Mouse (Mus musculus) limb, embryonic 11.5 days (tissue): ENCODE measurements around the gene Mrpl30. TPM values are rescaled to one million over a fixed set of nuclear protein-coding genes. Genes with fewer than 3 reads are reported as not detected.

Experiments used
- ATAC-seq: fragments of 200-750 bp; cut with Nextera tagmentation; 2 replicates; pipeline ENCODE4 v1.8.0; 2017; ENCODE audit warnings: low read depth; ENCODE audit not compliant: insufficient number of reproducible peaks, low FRiP score, low TSS enrichment
- DNase-seq: peaks from one replicate; pipeline ENCODE4 v3.0.0-alpha.2; 2015; ENCODE audit warnings: low spot score
- H3K27ac ChIP-seq: fragments of 300-500 bp; sonication (generic); replicated peaks from 2 replicates; pipeline ENCODE4 v1.5.1; 2014; ENCODE audit warnings: low read depth, mild to moderate bottlenecking, low read length
- H3K27me3 ChIP-seq: fragments of 300-500 bp; sonication (generic); 2 replicates; pipeline ENCODE4 v1.6.1; 2014; ENCODE audit warnings: mild to moderate bottlenecking, low read length, mixed read lengths; ENCODE audit not compliant: control insufficient read depth, insufficient read depth
- H3K36me3 ChIP-seq: fragments of 300-500 bp; sonication (generic); 2 replicates; pipeline ENCODE4 v1.6.1; 2014; ENCODE audit warnings: mild to moderate bottlenecking, low read length, moderate library complexity, mixed read lengths; ENCODE audit not compliant: control insufficient read depth, insufficient read depth
- H3K4me1 ChIP-seq: fragments of 300-500 bp; sonication (generic); 2 replicates; pipeline ENCODE4 v1.6.1; 2014; ENCODE audit warnings: low read length, mixed read lengths; ENCODE audit not compliant: control insufficient read depth, insufficient read depth
- H3K4me2 ChIP-seq: fragments of 300-500 bp; sonication (generic); 2 replicates; pipeline ENCODE4 v1.6.1; 2014; ENCODE audit warnings: low read depth, mild to moderate bottlenecking, moderate library complexity; ENCODE audit not compliant: severe bottlenecking
- H3K4me3 ChIP-seq: fragments of 300-500 bp; sonication (generic); 2 replicates; pipeline ENCODE4 v1.5.1; 2014; ENCODE audit warnings: low read depth, low read length
- H3K9ac ChIP-seq: fragments of 300-500 bp; sonication (generic); 2 replicates; pipeline ENCODE4 v1.6.1; 2014; ENCODE audit warnings: mild to moderate bottlenecking, low read length
- H3K9me3 ChIP-seq: fragments of 300-500 bp; sonication (generic); 2 replicates; pipeline ENCODE4 v1.6.1; 2016; ENCODE audit warnings: low read length; ENCODE audit not compliant: control insufficient read depth
- WGBS: fragments of 180-500 bp; shearing (Covaris S2); extraction: QIAGEN DNeasy Blood & Tissue Kit; methylation state at CpG from one replicate; pipeline ENCODE4 v1.1.7; 2014; 5-methylcytosine and 5-hydroxymethylcytosine counted together
- polyA plus RNA-seq: library from polyadenylated mRNA; unstranded; fragments of >200 nt; fragmentation: Nextera tagmentation; extraction: Ambion mirVana; gene quantifications from 2 replicates; pipeline ENCODE4 v1.2.1, GENCODE M21; 2014

The Mrpl30 gene
- polyA plus RNA-seq, 1 experiment from 2014 or later = 240 TPM

GRCm38 (mm10) chr1:37917666-37918065 is 27.4 kb downstream of the Mrpl30 start:
- Histone ChIP-seq H3K4me2 (no peak overlapping the region), H3K9me3 (no peaks in the 10 kb centered on the region), H3K4me1 (no peaks in the 10 kb centered on the region), H3K27me3 (no peaks in the 10 kb centered on the region), H3K4me3 (no peak overlapping the region), H3K9ac (no peak overlapping the region), H3K36me3 (no peaks in the 10 kb centered on the region), H3K27ac (no peak overlapping the region)
- DNase-seq = no peak
- 58% methylated on average over 13 of the region's 13 CpGs for WGBS
- ATAC-seq = no peak

- WGBS = 79% methylated on average over 6 of the region's 6 CpGs
These were observed 27.8 kb downstream of the Mrpl30 start for GRCm38 (mm10) chr1:37918096-37918495.

DNA sequence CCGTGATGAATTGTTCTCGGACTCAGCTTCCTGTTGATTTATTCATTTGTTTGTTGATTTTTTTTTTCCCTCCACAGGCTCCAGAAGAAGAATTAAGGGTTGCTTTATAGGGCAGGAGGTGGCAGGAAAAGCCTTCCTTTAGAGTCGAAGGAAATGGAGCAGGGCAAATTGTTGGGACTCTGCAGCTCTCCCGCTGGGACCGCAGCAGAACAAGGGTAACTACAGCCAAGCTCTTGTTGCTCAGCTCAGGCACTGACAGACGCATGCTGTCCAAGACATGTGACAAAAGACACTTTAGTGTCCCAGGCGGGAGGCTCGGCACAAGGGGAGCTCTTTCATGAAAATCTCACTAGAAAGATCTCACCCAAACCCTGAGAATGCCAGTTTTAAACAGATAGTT is 32.3 kb downstream of the Mrpl30 start:
- Histone ChIP-seq H3K4me2 (no peak overlapping the region), H3K9me3 (no peaks in the 10 kb centered on the region), H3K36me3 (no peaks in the 10 kb centered on the region), H3K9ac (no peak overlapping the region), H3K4me1 (no peaks in the 10 kb centered on the region), H3K27ac (no peak overlapping the region), H3K4me3 (no peak overlapping the region), H3K27me3 (no peaks in the 10 kb centered on the region)
- no peak for DNase-seq
- ATAC-seq = no peak
- WGBS = 46% methylated on average over 8 of the region's 8 CpGs

More at GRCm38 (mm10) chr1:37918096-37918495, 27.8 kb downstream of the Mrpl30 start:
- Histone ChIP-seq H3K9ac (no peak overlapping the region), H3K9me3 (no peaks in the 10 kb centered on the region), H3K27me3 (no peaks in the 10 kb centered on the region), H3K4me2 (no peak overlapping the region), H3K4me1 (no peaks in the 10 kb centered on the region), H3K27ac (no peak overlapping the region), H3K4me3 (no peak overlapping the region), H3K36me3 (no peaks in the 10 kb centered on the region)
- DNase-seq = no peak
- ATAC-seq = no peak

DNA sequence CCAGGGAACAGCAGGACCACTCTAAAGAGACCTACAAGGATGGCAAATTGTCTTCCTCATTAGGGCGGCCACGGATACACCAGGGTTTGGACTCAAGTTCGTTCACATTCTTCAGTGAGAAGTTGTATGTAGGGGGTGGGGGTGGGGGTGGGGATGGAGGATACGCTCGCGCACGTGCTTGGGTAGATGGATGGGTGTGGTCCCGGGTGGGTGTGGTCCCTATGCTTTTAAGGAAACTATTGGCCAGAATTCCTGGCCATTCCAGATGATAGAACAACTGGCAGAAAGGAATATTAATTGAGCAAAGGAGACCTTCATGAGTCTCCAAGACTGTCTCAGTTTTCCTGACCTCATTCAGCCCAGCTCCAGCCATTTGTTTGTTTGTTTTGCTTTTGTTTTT is 35.7 kb downstream of the Mrpl30 start:
- H3K9me3 ChIP-seq = no peaks in the 10 kb centered on the region
- no peak for ATAC-seq

GRCm38 (mm10) chr1:37931806-37932205 is 41.5 kb downstream of the Mrpl30 start:
- DNase-seq = no peak
- H3K4me1 ChIP-seq = no peaks in the 10 kb centered on the region
- no peak for ATAC-seq
- H3K9ac ChIP-seq = no peak overlapping the region
- H3K4me3 ChIP-seq = no peak overlapping the region
- no peaks in the 10 kb centered on the region for H3K36me3 ChIP-seq
- H3K9me3 ChIP-seq = no peaks in the 10 kb centered on the region
- no peak overlapping the region for H3K27ac ChIP-seq
- no peak overlapping the region for H3K4me2 ChIP-seq
- WGBS = 21% methylated on average over 3 of the region's 3 CpGs
- no peaks in the 10 kb centered on the region for H3K27me3 ChIP-seq

More for the DNA sequence above, 35.7 kb downstream of the Mrpl30 start:
- DNase-seq = no peak
- 81% methylated on average over 8 of the region's 8 CpGs for WGBS
- no peaks in the 10 kb centered on the region for H3K36me3 ChIP-seq
- no peak overlapping the region for H3K4me2 ChIP-seq
- no peaks in the 10 kb centered on the region for H3K27me3 ChIP-seq
- H3K9ac ChIP-seq = no peak overlapping the region
- no peak overlapping the region for H3K4me3 ChIP-seq
- no peaks in the 10 kb centered on the region for H3K4me1 ChIP-seq
- no peak overlapping the region for H3K27ac ChIP-seq

Other genes starting within 250 kb of the Mrpl30 start
- gene 2010300C02Rik, start 170.4 kb upstream of the Mrpl30 start, polyA plus RNA-seq = 0.87 and 0.89 TPM in 2 replicates
- gene Tsga10, start 24.0 kb upstream of the Mrpl30 start, polyA plus RNA-seq = 7.2 and 8.4 TPM in 2 replicates
- 6.4 and 8.7 TPM in 2 replicates for gene Lipt1, start 18.7 kb upstream of the Mrpl30 start, polyA plus RNA-seq
- gene Mitd1, start 66 bp upstream of the Mrpl30 start, polyA plus RNA-seq = 30.7 and 34.3 TPM in 2 replicates
- not detected in 2 replicates for gene Lyg2, start 26.0 kb downstream of the Mrpl30 start, polyA plus RNA-seq
- not detected in 2 replicates for gene Lyg1, start 67.3 kb downstream of the Mrpl30 start, polyA plus RNA-seq
- gene Txndc9, start 107.4 kb downstream of the Mrpl30 start, polyA plus RNA-seq = 136 and 146 TPM in 2 replicates
- 32.1 and 33.8 TPM in 2 replicates for gene Eif5b, start 107.5 kb downstream of the Mrpl30 start, polyA plus RNA-seq
- gene Rev1, start 239.3 kb downstream of the Mrpl30 start, polyA plus RNA-seq = 31.7 and 36.1 TPM in 2 replicates